Mouse (Mus musculus) lung, postnatal 0 days (tissue): ENCODE results near the gene Shc3.

Source experiments
- CTCF ChIP-seq: IDR thresholded peaks from 2 replicates; pipeline ENCODE4 v1.5.1; 2016; ENCODE audit warnings: antibody characterized with exemption, mild to moderate bottlenecking
- EP300 ChIP-seq: IDR thresholded peaks from 2 replicates; pipeline ENCODE4 v1.6.1; 2016; ENCODE audit warnings: antibody characterized with exemption, mild to moderate bottlenecking, control low read depth

GRCm38 (mm10) chr13:51505711-51506110 lies 63.5 kb downstream of the Shc3 start:
- TF ChIP-seq EP300, result no peak
- TF ChIP-seq CTCF, result no peak
